Mouse (Mus musculus): ENCODE measurements around the gene Gm10053. TPM values are rescaled to one million over a fixed set of nuclear protein-coding genes. Genes with fewer than 3 reads are reported as not detected.
"Not testable (repeated sequence)": the region's sequence is repeated elsewhere in the genome, so short reads cannot be mapped to it uniquely, and the experiment has no call there.

The Gm10053 gene
- total RNA-seq (2014; rRNA removed) (37.5 and 40.3 TPM in 2 replicates), polyA plus RNA-seq (2015; fragmentation: Nextera tagmentation; extraction: Ambion mirVana) (363 and 365 TPM in 2 replicates)

DNA sequence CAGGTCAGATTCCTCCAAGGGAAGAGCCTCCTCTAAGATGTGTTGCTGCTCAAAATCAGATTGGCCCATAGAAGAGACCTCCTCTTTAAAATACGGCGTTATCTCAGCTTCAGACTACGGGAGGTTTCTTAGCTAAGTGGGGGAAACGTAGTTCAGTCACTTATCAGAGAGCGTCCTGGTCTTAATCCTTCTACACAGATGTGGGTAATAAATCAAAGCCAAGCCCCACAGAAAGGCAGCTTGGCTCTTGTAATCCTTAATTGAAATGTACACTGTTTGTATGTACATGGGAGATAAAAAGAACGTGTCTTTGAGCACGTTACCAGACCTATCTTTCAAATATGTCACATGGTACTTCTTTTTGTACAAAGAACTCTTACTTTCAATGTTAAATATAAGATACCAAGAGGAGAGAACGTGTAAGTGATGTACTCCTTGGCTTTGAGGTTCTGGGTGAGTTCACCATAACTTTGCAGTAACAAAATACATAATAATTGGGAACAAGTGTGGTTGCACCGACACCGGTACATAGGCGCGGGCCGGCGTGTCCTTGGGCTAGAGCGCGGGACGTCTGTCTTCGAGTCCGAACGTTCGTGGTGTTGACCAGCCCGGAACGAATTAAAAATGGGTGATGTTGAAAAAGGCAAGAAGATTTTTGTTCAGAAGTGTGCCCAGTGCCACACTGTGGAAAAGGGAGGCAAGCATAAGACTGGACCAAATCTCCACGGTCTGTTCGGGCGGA, at the start of gene Gm10053:
TSS of gene Gm10053 (plus strand) at position 558 of the 742 bp plus-strand sequence.
- not testable (repeated sequence) for ATAC-seq; H3K4me1 ChIP-seq (ENCODE audit: insufficient read depth, low read length)

DNA sequence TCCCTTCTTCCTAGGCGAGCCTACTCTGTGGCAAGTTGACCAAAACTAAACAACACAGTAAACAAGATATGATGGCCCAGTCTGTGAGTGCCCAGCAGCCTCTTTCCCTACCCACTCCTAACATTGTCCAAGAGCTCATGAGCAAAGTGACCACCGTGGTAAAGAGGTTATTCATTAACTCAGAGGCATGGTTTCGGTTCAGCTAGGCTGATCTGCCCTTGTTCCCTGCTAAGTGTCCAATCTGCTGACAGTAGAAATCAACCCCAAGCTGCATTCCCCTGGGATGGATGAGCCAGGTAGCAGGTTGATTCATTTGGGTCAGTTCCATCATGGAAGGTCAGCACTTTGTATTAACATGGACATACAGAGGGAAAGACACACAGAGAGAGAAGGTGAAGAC, 33.4 kb upstream of the Gm10053 start:
- DNase-seq (ENCODE audit: low spot score) (no peak), ATAC-seq (no peak)
- TF ChIP-seq CTCF (IDR thresholded peaks at IDR 0.05; ENCODE audit: low read depth): no peak
- peaks cover 7% of the 10 kb centered on the region; the same call in 1 of the 2 replicates for H3K4me1 ChIP-seq (ENCODE audit: insufficient read depth, low read length)
- H3K27ac ChIP-seq: no peak overlapping the region
- H3K4me2 ChIP-seq (ENCODE audit: low read depth, low read length): no peak overlapping the region
- no peak overlapping the region for H3K9ac ChIP-seq (replicated peaks; ENCODE audit: low read length)
- 84% methylated on average over 3 of the region's 3 CpGs for WGBS
- no peak overlapping the region for H3K4me3 ChIP-seq (ENCODE audit: low read length)
- H3K27me3 ChIP-seq (ENCODE audit: insufficient read depth, low read length): no peaks in the 10 kb centered on the region
- H3K36me3 ChIP-seq (ENCODE audit: insufficient read depth, low read length): no peaks in the 10 kb centered on the region
- no peaks in the 10 kb centered on the region for H3K9me3 ChIP-seq (ENCODE audit: low read length)

More for the DNA sequence above, at the start of gene Gm10053:
- not testable (repeated sequence) for H3K27ac ChIP-seq; H3K9me3 ChIP-seq (ENCODE audit: low read length); H3K36me3 ChIP-seq (ENCODE audit: insufficient read depth, low read length); H3K27me3 ChIP-seq (ENCODE audit: insufficient read depth, low read length); H3K9ac ChIP-seq (replicated peaks; ENCODE audit: low read length); DNase-seq (ENCODE audit: low spot score); H3K4me3 ChIP-seq (ENCODE audit: low read length); H3K4me2 ChIP-seq (ENCODE audit: low read depth, low read length)
- WGBS: 91% methylated on average over 23 of the region's 26 CpGs

DNA sequence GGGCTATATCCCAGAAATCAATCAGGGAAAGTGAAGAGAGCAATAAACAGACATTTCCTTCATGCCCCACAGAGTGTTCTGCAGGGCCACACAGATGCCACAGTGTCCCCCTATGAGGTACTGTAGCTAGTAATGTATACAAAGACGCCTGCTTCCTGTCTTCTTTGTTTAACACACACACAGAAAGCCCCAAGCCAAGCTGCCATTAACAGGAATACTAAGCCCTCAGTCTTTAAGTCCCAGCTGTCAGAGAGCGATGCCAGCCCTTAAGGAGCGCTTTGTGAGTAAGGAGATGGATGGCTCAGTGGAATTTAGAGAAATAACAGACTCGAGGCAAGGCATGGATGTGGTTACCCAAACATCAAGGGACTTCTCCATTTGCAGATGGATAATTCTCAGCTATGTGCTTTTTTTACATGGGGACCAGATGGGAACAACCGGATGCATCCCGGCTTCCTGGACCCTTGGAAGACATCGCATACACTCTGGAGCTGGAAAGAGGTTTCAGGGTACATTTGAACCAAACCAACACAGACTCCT, 30.4 kb upstream of the Gm10053 start:
- Histone ChIP-seq H3K4me1 (ENCODE audit: insufficient read depth, low read length) (peaks cover 7% of the 10 kb centered on the region; the same call in 1 of the 2 replicates), H3K4me2 (ENCODE audit: low read depth, low read length) (no peak overlapping the region), H3K9ac (replicated peaks; ENCODE audit: low read length) (no peak overlapping the region), H3K9me3 (ENCODE audit: low read length) (no peaks in the 10 kb centered on the region), H3K36me3 (ENCODE audit: insufficient read depth, low read length) (no peaks in the 10 kb centered on the region), H3K4me3 (ENCODE audit: low read length) (no peak overlapping the region), H3K27me3 (ENCODE audit: insufficient read depth, low read length) (no peaks in the 10 kb centered on the region), H3K27ac (no peak overlapping the region)
- DNase-seq (ENCODE audit: low spot score) (peak; percentile 64), ATAC-seq (peak; percentile 89)
- no peak for TF ChIP-seq CTCF (IDR thresholded peaks at IDR 0.05; ENCODE audit: low read depth)
- 27% methylated on average over 7 of the region's 7 CpGs for WGBS

DNA sequence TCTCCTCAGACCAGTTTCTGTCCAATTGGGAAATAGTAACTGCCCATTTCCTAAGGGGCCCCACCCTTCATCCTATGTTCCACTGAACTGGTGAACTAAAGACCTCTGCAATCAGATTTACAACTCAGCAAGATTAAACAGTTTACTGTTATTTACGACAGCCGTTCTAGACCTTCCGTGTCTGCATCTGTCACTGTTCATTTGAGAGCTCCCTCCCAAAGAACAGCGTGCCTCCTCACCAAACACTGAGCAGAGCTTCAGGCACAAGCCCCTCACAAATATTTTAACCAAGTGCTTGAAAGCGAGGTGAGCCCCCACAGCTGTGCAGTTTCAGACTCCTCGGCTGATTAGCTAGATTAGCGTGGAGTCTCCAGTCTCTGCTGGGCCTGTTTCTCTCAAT, 27.1 kb upstream of the Gm10053 start:
- Histone ChIP-seq H3K9ac (replicated peaks; ENCODE audit: low read length) (no peak overlapping the region), H3K4me2 (ENCODE audit: low read depth, low read length) (no peak overlapping the region), H3K9me3 (ENCODE audit: low read length) (no peaks in the 10 kb centered on the region), H3K27me3 (ENCODE audit: insufficient read depth, low read length) (no peaks in the 10 kb centered on the region), H3K27ac (no peak overlapping the region), H3K36me3 (ENCODE audit: insufficient read depth, low read length) (no peaks in the 10 kb centered on the region), H3K4me1 (ENCODE audit: insufficient read depth, low read length) (peaks cover 13% of the 10 kb centered on the region; the same call in 1 of the 2 replicates), H3K4me3 (ENCODE audit: low read length) (no peak overlapping the region)
- DNase-seq (ENCODE audit: low spot score): no peak
- WGBS: 65% methylated on average over 7 of the region's 7 CpGs
- TF ChIP-seq CTCF (IDR thresholded peaks at IDR 0.05; ENCODE audit: low read depth): no peak
- ATAC-seq: no peak

DNA sequence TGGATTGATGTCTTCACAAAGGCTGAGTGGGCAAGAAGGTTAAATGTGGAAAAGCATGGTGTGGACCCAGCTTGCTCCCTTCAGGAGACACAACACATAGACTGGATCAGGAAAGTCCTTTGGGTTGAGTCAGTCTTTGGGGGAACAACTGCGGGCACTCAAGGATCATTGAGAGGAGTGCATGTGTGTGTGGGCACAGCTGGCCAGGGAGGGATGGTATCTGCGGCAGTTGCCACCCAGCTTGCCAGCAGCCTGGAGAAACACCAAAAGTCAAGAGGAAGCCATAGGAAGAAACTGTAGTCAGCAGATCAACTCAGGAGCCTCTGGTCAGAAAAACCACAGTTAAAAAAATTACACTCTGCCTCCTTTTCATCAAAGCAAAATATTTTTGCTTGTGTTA, 26.6 kb upstream of the Gm10053 start:
- no peak for DNase-seq (ENCODE audit: low spot score)
- TF ChIP-seq CTCF (IDR thresholded peaks at IDR 0.05; ENCODE audit: low read depth): no peak
- H3K27ac ChIP-seq: no peak overlapping the region
- H3K27me3 ChIP-seq (ENCODE audit: insufficient read depth, low read length): no peaks in the 10 kb centered on the region
- WGBS: 83% methylated on average over 2 of the region's 2 CpGs
- no peaks in the 10 kb centered on the region for H3K36me3 ChIP-seq (ENCODE audit: insufficient read depth, low read length)
- no peak for ATAC-seq
- no peak overlapping the region for H3K4me3 ChIP-seq (ENCODE audit: low read length)
- H3K4me1 ChIP-seq (ENCODE audit: insufficient read depth, low read length): peaks cover 13% of the 10 kb centered on the region; the same call in 1 of the 2 replicates
- no peak overlapping the region for H3K9ac ChIP-seq (replicated peaks; ENCODE audit: low read length)
- no peaks in the 10 kb centered on the region for H3K9me3 ChIP-seq (ENCODE audit: low read length)
- no peak overlapping the region for H3K4me2 ChIP-seq (ENCODE audit: low read depth, low read length)

DNA sequence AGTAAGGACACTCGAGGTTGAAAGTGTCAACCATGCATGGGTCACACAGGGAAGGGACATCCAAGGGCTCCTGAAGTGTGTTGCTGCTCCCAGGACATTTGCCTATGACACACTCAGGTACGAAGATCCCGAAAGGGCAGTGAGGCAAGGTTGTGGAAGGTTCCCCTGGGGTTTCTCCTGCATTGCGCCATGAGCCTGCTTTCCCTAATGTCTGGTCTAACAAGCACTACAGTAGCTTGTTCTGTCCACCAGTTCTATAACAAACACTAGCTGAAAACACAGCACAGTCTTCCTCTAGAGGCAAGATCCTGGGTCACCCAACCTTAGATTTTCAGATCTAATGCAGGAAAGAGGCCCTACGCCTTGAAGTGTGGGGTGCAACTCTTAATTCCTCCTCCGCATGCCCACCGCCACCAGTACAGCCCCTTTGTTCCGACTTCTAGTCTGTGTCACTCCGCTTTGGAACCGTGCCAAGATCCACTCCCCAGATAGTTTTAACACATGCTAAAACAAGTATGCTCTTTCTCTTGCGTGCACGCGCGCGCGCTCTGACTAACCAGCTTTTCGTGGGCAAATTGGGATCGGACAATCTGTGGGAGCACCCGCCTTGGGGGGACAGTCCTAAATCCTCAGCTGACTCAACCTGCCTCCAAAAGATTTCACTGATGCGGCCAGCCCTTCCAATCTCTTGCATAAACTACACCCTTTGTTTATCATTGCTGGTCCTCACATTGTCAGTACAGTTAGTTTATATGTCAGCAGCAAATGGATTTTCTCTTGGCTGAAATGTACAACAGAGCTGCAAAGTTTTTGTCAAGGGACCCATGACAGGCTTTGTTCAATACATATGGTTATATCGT, 23.8 kb upstream of the Gm10053 start:
- Histone ChIP-seq H3K36me3 (ENCODE audit: insufficient read depth, low read length) (no peaks in the 10 kb centered on the region), H3K27me3 (ENCODE audit: insufficient read depth, low read length) (no peaks in the 10 kb centered on the region), H3K9me3 (ENCODE audit: low read length) (no peaks in the 10 kb centered on the region), H3K27ac (no peak overlapping the region), H3K4me2 (ENCODE audit: low read depth, low read length) (peak overlapping the region; percentile 32), H3K4me1 (ENCODE audit: insufficient read depth, low read length) (peaks cover 5% of the 10 kb centered on the region; the same call in 1 of the 2 replicates), H3K9ac (replicated peaks; ENCODE audit: low read length) (no peak overlapping the region), H3K4me3 (ENCODE audit: low read length) (no peak overlapping the region)
- DNase-seq (ENCODE audit: low spot score) (peak; percentile 82), ATAC-seq (peak; percentile 67; the same call in 1 of the 2 replicates)
- 51% methylated on average over 21 of the region's 21 CpGs for WGBS
- TF ChIP-seq CTCF (IDR thresholded peaks at IDR 0.05; ENCODE audit: low read depth): no peak
